Comparison of ENCODE assay signal across 8 mouse cellular contexts in genomic region chr10:41809080-41809770, GRCm38 (mm10). TPM values are rescaled to one million over a fixed set of nuclear protein-coding genes. Genes with fewer than 3 reads are reported as not detected.
DNase-seq lines count a peak whose midpoint lies in the region; ATAC-seq and TF ChIP-seq lines count a peak whose summit lies in the region.

No protein-coding gene starts in this region.

- peaks cover 4% of the 10 kb centered on the region for H3K79me2 ChIP-seq in heart, adult 2 months (replicated peaks; ENCODE audit: control insufficient read depth, insufficient read depth, low read length)

- ATAC-seq in activated CD4-positive, CD25-positive, alpha-beta regulatory T cell, adult 4 months, result peak; percentile 76
- ATAC-seq in kidney, postnatal 0 days (replicated peaks; ENCODE audit: low FRiP score, low read depth), result peak; percentile 55
- ATAC-seq in lung, embryonic 14.5 days (ENCODE audit: insufficient read depth), result peak; percentile 81

- H3K4me2 ChIP-seq in kidney, postnatal 0 days (ENCODE audit: low read length), result peak overlapping the region; percentile 66
- peak overlapping the region; percentile 81 for H3K4me2 ChIP-seq in lung, embryonic 14.5 days

- H3K27ac ChIP-seq in embryonic facial prominence, embryonic 10.5 days (replicated peaks), result peak overlapping the region; percentile 95
- H3K27ac ChIP-seq in heart, adult 2 months, result peak overlapping the region; percentile 98
- peak overlapping the region; percentile 93 for H3K27ac ChIP-seq in kidney, postnatal 0 days
- H3K27ac ChIP-seq in lung, embryonic 14.5 days (ENCODE audit: low read depth), result peak overlapping the region; percentile 96

- intact Hi-C loops in heart, adult 2 months (cut with DNase I), result loop anchor here (10.0 kb wide), 1 partner anchor 866 kb away; no protein-coding TSS in a partner anchor

- peak overlapping the region; percentile 90 for H3K4me3 ChIP-seq in E14TG2a.4 (replicated peaks; ENCODE audit: low read length)
- peak overlapping the region; percentile 86 for H3K4me3 ChIP-seq in embryonic facial prominence, embryonic 10.5 days
- H3K4me3 ChIP-seq in heart, adult 2 months, result peak overlapping the region; percentile 87
- peak overlapping the region; percentile 62 for H3K4me3 ChIP-seq in kidney, postnatal 0 days (replicated peaks; ENCODE audit: low read depth, low read length)
- H3K4me3 ChIP-seq in lung, embryonic 14.5 days (ENCODE audit: low read depth, low read length), result peak overlapping the region; percentile 69

- TF ChIP-seq POLR2A in heart, adult 2 months (IDR thresholded peaks at IDR 0.05; ENCODE audit: insufficient read depth, low read depth, low read length), result peak; percentile 50

- peak; percentile 37; the same call in 1 of the 2 replicates for TF ChIP-seq EP300 in heart, adult 2 months (IDR thresholded peaks at IDR 0.05; ENCODE audit: insufficient read depth, low read depth, low read length)

- WGBS in embryonic facial prominence, embryonic 10.5 days, result 4% methylated on average over 25 of the region's 25 CpGs
- 3% methylated on average over 25 of the region's 25 CpGs for WGBS in heart, adult 2 months
- whole genome bisulfite sequencing in kidney, postnatal 0 days, result 3% methylated on average over 25 of the region's 25 CpGs
- WGBS in lung, embryonic 14.5 days, result 2% methylated on average over 25 of the region's 25 CpGs

- peaks cover 36% of the 10 kb centered on the region for H3K36me3 ChIP-seq in E14TG2a.4 (ENCODE audit: insufficient read depth, low read length)
- no peaks in the 10 kb centered on the region for H3K36me3 ChIP-seq in embryonic facial prominence, embryonic 10.5 days (replicated peaks)
- H3K36me3 ChIP-seq in heart, adult 2 months (ENCODE audit: control insufficient read depth, insufficient read depth, low read length), result peaks cover 3% of the 10 kb centered on the region
- no peaks in the 10 kb centered on the region for H3K36me3 ChIP-seq in kidney, postnatal 0 days (ENCODE audit: insufficient read depth, low read length)
- H3K36me3 ChIP-seq in lung, embryonic 14.5 days (ENCODE audit: insufficient read depth), result no peaks in the 10 kb centered on the region

- peaks cover 16% of the 10 kb centered on the region for H3K4me1 ChIP-seq in E14TG2a.4 (replicated peaks; ENCODE audit: low read depth, low read length)
- peaks cover 35% of the 10 kb centered on the region for H3K4me1 ChIP-seq in embryonic facial prominence, embryonic 10.5 days
- peaks cover 6% of the 10 kb centered on the region for H3K4me1 ChIP-seq in heart, adult 2 months (ENCODE audit: control insufficient read depth, insufficient read depth, low read length)
- peaks cover 14% of the 10 kb centered on the region; the same call in 1 of the 2 replicates for H3K4me1 ChIP-seq in kidney, postnatal 0 days (replicated peaks; ENCODE audit: insufficient read depth, low read length)
- H3K4me1 ChIP-seq in lung, embryonic 14.5 days (ENCODE audit: insufficient read depth), result peaks cover 14% of the 10 kb centered on the region

- peak; percentile 86 for DNase-seq in embryonic facial prominence, embryonic 10.5 days (ENCODE audit: low spot score)
- DNase-seq in heart, adult 2 months, result peak in 1 of 2 experiments; percentile 86
- peak; percentile 97 for DNase-seq in kidney, postnatal 0 days (ENCODE audit: low spot score)
- peak; percentile 97 for DNase-seq in lung, embryonic 14.5 days
- peak; percentile 96 for DNase-seq in retina, postnatal 1 day
- DNase-seq in Muller cell, postnatal 12 days (ENCODE audit: inconsistent ontology term), result no peak

- H3K9ac ChIP-seq in heart, adult 2 months (ENCODE audit: low read depth, low read length), result peak overlapping the region; percentile 90
- peak overlapping the region; percentile 53 for H3K9ac ChIP-seq in kidney, postnatal 0 days (ENCODE audit: low read depth, low read length)
- peak overlapping the region; percentile 73 for H3K9ac ChIP-seq in lung, embryonic 14.5 days

- no peak for TF ChIP-seq CTCF in E14TG2a.4 (conservative IDR thresholded peaks at IDR 0.05; ENCODE audit: low read length)
- no peak for TF ChIP-seq CTCF in heart, adult 2 months (IDR thresholded peaks at IDR 0.05)
- no peak for TF ChIP-seq CTCF in kidney, postnatal 0 days (IDR thresholded peaks at IDR 0.05; ENCODE audit: low read depth)
- TF ChIP-seq CTCF in lung, embryonic 14.5 days (IDR thresholded peaks at IDR 0.05; ENCODE audit: low read depth), result no peak

- peaks cover 11% of the 10 kb centered on the region for H3K27me3 ChIP-seq in E14TG2a.4 (ENCODE audit: insufficient read depth, low read length)
- H3K27me3 ChIP-seq in embryonic facial prominence, embryonic 10.5 days (replicated peaks; ENCODE audit: low read depth, poor library complexity, severe bottlenecking), result no peaks in the 10 kb centered on the region
- no peaks in the 10 kb centered on the region for H3K27me3 ChIP-seq in heart, adult 2 months (ENCODE audit: control insufficient read depth, insufficient read depth, low read length)
- H3K27me3 ChIP-seq in kidney, postnatal 0 days (ENCODE audit: insufficient read depth, low read length), result no peaks in the 10 kb centered on the region
- no peaks in the 10 kb centered on the region for H3K27me3 ChIP-seq in lung, embryonic 14.5 days (ENCODE audit: insufficient read depth, low read length)

- peaks cover 44% of the 10 kb centered on the region for H3K9me3 ChIP-seq in E14TG2a.4 (ENCODE audit: low read length)
- H3K9me3 ChIP-seq in embryonic facial prominence, embryonic 10.5 days, result no peaks in the 10 kb centered on the region
- no peaks in the 10 kb centered on the region for H3K9me3 ChIP-seq in kidney, postnatal 0 days (replicated peaks; ENCODE audit: low read length)
- H3K9me3 ChIP-seq in lung, embryonic 14.5 days (ENCODE audit: low read depth, low read length), result no peaks in the 10 kb centered on the region

RNA-seq across cellular contexts. Expression of gene Cep57l1, which starts 0.4 kb away (rescaled TPM):
- polyA plus RNA-seq in activated CD4-positive, CD25-positive, alpha-beta regulatory T cell, adult 4 months (2017; shearing (Covaris generic)), result 10 to 100 TPM; 15.4 to 17.1 TPM
- 23.5 and 24.1 TPM in 2 replicates for polyA plus RNA-seq in embryonic facial prominence, embryonic 10.5 days (2016; fragmentation: Nextera tagmentation; extraction: Ambion mirVana)
- total RNA-seq in heart, adult 2 months (2021), result 1 to 10 TPM; 2.3 to 2.5 TPM
- polyA plus RNA-seq in heart, adult 2 months (2012; rRNA removed), result 0.86 and 1.3 TPM in 2 replicates
- 10.1 and 10.9 TPM in 2 replicates for polyA plus RNA-seq in kidney, postnatal 0 days (2015; fragmentation: Nextera tagmentation; extraction: Ambion mirVana)
- polyA plus RNA-seq in lung, embryonic 14.5 days (2014; fragmentation: Nextera tagmentation; extraction: Ambion mirVana), result 23.2 and 25.3 TPM in 2 replicates

RNA-seq across cellular contexts. Expression of gene Sesn1, which starts 0.5 kb away (rescaled TPM):
- polyA plus RNA-seq in activated CD4-positive, CD25-positive, alpha-beta regulatory T cell, adult 4 months (2017; shearing (Covaris generic)), result 10 to 100 TPM; 77.3 to 80.5 TPM
- polyA plus RNA-seq in embryonic facial prominence, embryonic 10.5 days (2016; fragmentation: Nextera tagmentation; extraction: Ambion mirVana), result 18.5 and 23.3 TPM in 2 replicates
- 100 to 1,000 TPM; 120 to 121 TPM for total RNA-seq in heart, adult 2 months (2021)
- 47.8 and 79.5 TPM in 2 replicates for polyA plus RNA-seq in heart, adult 2 months (2012; rRNA removed)
- polyA plus RNA-seq in kidney, postnatal 0 days (2015; fragmentation: Nextera tagmentation; extraction: Ambion mirVana), result 35.3 and 36.1 TPM in 2 replicates
- 30.5 and 32.5 TPM in 2 replicates for polyA plus RNA-seq in lung, embryonic 14.5 days (2014; fragmentation: Nextera tagmentation; extraction: Ambion mirVana)
